Mouse (Mus musculus) adrenal gland, postnatal 14 days (tissue): ENCODE measurements around the gene Lgr6. TPM values are rescaled to one million over a fixed set of nuclear protein-coding genes. Genes with fewer than 3 reads are reported as not detected.

Experiments used
- DNase-seq: peaks from one replicate; pipeline ENCODE4 v3.0.0; 2021; ENCODE audit warnings: mixed read lengths
- total RNA-seq: library from RNA; stranded (reverse); gene quantifications from 2 replicates; pipeline ENCODE4 v1.2.3, GENCODE M21; 2021

The Lgr6 gene
- total RNA-seq, 1 experiment from 2014 or later, result 22.0 TPM

DNA sequence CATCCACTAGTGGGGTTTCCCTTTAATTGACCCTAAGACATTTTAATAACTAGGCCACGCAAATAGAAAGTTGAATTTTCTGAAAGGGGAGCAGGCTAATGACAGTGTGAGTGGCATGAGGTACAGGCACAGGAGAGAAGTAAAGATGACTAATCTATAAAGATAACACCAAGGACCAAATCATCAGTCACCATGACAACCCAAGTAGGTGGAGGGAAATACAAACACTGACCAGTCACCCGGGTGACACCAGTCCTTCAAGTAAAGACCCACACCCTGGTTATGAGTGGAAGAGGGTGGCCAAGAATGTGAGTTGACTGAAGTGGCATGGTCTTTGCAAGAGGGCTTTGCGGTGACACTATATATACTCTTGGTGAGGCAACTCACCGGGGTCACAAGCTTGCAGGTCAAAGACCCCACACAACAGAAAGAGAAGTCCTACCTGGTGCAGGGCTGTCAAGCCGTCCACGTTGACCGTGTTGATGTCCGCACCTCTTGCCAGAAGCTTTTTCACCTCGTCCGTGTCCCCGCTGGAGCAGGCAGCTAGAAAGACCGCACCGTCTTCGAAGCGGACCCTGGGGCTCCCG is 149.9 kb downstream of the Lgr6 start:
- DNase-seq, result peak; percentile 50

DNA sequence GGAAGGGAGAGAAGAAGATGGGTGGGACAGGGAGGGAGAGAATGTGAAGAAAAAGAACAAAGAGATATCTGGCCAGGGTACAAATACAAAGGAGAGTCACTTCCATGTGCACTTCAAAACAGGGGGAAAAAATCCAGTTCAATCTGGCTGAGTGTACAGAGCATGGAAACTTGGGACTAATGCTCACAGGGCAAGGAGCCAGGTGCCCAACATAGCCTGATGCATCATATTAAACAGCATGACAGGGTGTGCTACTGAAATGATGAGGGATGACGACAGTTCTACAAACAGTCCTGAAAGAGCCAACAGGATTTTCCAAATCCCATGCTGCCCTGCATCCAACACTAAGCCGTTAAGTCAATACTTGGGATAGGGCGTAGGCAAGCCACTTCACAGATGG is 155.1 kb downstream of the Lgr6 start:
- DNase-seq, result no peak

- DNase-seq, result no peak
These were observed 157.5 kb downstream of the Lgr6 start for GRCm38 (mm10) chr1:134947590-134947989.

- DNase-seq, result no peak
These were observed 162.2 kb downstream of the Lgr6 start for GRCm38 (mm10) chr1:134942898-134943297.

DNA sequence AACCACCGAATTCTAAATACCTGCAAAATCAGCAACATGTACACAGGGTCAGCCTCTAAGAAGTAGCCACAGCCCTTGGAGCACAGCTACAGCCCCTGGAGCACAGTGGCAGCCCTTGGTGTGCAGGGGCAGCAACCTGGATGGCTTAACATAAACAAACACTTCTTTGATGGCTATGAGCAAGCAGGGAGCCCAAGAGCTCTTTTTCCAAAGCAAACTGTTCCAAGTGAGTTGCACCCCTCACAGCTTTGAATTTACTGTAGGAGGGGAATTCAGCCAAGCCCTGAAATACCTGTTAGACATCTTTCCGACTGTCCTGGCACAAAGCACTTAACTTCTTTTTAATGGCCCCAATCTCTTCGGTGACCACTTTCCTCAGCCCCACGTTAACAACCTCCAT is 164.2 kb downstream of the Lgr6 start:
- DNase-seq, result no peak

DNA sequence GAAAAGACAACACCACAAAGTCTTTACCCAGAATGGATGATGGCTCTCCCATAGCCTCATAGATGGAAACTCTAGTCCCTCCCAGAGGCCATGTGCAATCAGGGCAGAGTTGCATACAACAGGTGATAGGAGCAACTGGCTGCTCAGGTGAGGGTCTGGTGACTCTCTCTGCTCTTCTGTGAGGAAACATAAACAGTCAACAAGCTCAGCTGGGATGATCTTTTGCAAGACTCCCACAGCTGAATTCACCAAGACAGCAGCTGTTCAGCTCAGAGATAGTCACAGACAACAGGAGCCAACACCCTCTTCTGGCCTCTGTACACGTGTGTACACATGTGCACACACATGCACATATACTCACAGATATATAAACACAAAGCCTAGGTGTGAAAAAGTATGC is 166.8 kb downstream of the Lgr6 start:
- DNase-seq, result no peak

- no peak for DNase-seq
These were observed 168.7 kb downstream of the Lgr6 start for GRCm38 (mm10) chr1:134936335-134936734.

Other genes starting within 250 kb of the Lgr6 start
- 10.0 and 16.1 TPM in 2 replicates for gene Ppp1r12b, start 149.3 kb downstream of the Lgr6 start, total RNA-seq
- gene Ube2t, start 142.7 kb downstream of the Lgr6 start, total RNA-seq, result 5.3 and 5.9 TPM in 2 replicates
- 1.1 and 3.9 TPM in 2 replicates for gene Ptpn7, start 27.4 kb upstream of the Lgr6 start, total RNA-seq
- 41.9 and 57.3 TPM in 2 replicates for gene Arl8a, start 41.5 kb upstream of the Lgr6 start, total RNA-seq
- 1.8 and 2.4 TPM in 2 replicates for gene Gpr37l1, start 62.4 kb upstream of the Lgr6 start, total RNA-seq
- gene Elf3, start 153.3 kb upstream of the Lgr6 start, total RNA-seq, result 0.30 TPM in 2 replicates
- 46.8 and 51.3 TPM in 2 replicates for gene Rnpep, start 178.8 kb upstream of the Lgr6 start, total RNA-seq
- gene Timm17a, start 208.5 kb upstream of the Lgr6 start, total RNA-seq, result 256 and 274 TPM in 2 replicates
- 1.7 and 3.7 TPM in 2 replicates for gene Lmod1, start 219.5 kb upstream of the Lgr6 start, total RNA-seq